Mouse (Mus musculus): ENCODE data around the gene Alkbh4.

The Alkbh4 gene

GRCm38 (mm10) chr5:136181197-136181596, 45.3 kb downstream of the Alkbh4 start:
- DNase-seq (ENCODE audit: low spot score in 2 of 2), result no peak

DNA sequence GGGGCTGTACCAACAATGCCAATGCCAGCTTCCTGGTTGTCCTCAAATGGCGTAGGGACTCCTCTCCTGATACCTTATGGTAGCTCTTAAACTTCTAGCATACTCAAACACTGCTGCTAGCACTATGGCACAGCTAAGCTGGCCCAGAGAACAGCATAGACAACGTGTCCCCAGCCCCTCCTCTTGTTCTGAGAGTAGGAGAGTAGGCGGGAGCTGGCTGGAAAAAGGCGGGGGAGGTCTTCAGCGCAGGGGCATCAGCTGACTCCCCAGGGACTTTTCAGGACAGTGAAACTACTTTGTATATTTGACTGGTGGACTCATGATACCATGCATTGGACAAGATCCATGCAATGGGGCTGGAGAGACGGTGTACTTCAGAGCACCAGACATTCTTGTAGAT, 46.1 kb downstream of the Alkbh4 start:
- no peak for DNase-seq (ENCODE audit: low spot score in 2 of 2)

DNA sequence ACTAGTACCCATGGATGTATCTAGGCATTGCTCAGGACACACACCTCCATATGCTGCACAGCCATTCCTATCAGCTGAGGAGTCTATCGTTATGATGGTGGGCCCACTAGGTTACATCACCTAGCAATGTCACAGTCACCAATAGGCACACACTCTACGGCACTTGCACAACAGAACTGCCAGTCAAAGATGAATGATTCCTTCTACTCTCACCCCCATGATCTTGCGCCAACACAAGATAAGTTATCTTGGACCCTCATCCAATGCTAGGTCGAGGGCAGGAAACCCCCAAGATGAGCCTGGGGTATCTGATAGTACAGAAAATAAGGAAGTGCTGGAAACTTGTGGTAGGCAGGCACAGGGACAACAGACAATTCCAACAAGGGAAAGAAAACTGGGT, 46.9 kb downstream of the Alkbh4 start:
- DNase-seq (ENCODE audit: low spot score in 2 of 2), result no peak

DNA sequence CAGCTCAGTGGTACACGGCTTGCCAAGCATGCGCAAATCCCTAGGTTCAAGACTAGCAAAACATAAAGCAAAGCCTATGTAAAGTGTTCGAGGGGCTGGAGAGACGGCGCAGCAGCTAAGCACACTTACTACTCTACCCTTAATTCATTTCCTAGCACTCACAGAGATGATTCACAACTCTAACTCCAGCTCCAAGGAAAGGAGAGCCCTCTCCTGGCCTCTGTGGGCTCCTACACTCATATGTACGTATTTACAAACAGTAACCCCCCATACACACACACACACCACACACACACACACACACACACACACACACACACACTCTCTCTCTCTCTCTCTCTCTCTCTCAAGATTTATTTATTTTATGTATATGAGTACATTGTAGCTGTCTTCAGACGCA, 47.8 kb downstream of the Alkbh4 start:
- DNase-seq (ENCODE audit: low spot score in 2 of 2), result no peak

- DNase-seq (ENCODE audit: low spot score in 2 of 2), result peak in 1 of 2 experiments; percentile 42
Observed at GRCm38 (mm10) chr5:136186723-136187122, 50.8 kb downstream of the Alkbh4 start.

Measured in heart, adult 9 months (tissue).